Mouse (Mus musculus): ENCODE data around the gene 5730409E04Rik.

DNA sequence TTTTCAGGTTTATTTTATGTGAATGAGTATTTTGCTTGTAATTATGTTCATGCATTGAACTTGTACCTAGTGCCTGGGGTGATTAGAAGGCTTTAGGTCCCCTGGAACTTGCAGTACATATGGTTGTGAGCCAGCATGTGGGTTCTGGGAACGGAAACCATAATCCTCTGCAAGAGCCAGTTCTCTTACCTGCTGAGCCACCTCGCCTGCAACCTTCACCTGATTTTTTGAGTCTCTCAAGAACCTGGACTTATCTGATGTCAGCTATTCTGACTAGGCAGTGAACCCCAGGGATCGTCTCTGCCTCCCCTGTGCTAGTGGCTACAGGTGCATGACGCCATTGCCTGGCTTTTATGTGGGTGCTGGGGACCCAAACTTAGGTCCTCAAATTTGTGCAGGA, 3.9 kb upstream of the 5730409E04Rik start:
- TF ChIP-seq CTCF (IDR thresholded peaks at IDR 0.05; ENCODE audit: low read depth) (no peak), EP300 (optimal IDR thresholded peaks at IDR 0.05) (no peak)
